Mouse (Mus musculus) left cerebral cortex, postnatal 25 days (tissue): ENCODE results near the gene Hk3. TPM values are rescaled to one million over a fixed set of nuclear protein-coding genes. Genes with fewer than 3 reads are reported as not detected.

ENCODE experiments used
- DNase-seq, 2 experiments: peaks; one replicate each; pipeline ENCODE4 v3.0.0; 2022; ENCODE audit warnings: low spot score in 2 of 2, mixed read lengths in 1 of 2
- intact Hi-C: fragments of 180-260 bp; cut with DNase I; formaldehyde crosslinking; loops from one replicate; pipeline ENCODE4 v1.15.1; 2025
- total RNA-seq, 2 experiments: library from RNA; stranded (reverse); gene quantifications; 2 replicates each; pipeline ENCODE4 v1.2.3; 2021

Gene Hk3
- 1 to 10 TPM; 1.5 TPM for total RNA-seq

- intact Hi-C loops: no loop called here
Measured at GRCm38 (mm10) chr13:55021194-55021779, at the start of gene Hk3. TSS of gene Hk3 (minus strand) at chr13:55021385.

DNA sequence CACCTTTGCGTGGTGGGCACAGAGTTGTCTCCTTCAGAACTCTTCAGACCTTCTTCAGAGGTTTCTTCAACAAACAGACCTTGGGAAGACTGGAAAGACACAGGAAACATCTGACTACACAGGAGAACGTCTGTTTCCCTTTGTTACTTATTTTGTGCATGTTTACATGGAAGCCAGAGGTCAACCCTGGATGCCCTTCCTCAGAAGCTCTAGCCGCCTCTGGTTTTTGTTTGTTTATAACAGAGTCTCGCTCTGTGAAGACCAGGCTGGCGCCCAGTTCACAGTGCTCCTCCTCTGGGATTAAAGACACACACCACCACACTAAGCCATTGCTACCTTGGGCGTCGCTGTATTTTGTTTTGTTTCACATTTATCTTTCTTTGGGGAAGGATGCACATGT is 48.5 kb upstream of the Hk3 start:
- intact Hi-C loops: loop anchor here (5.0 kb wide), 1 partner anchor 352 kb away; no protein-coding TSS in a partner anchor
- DNase-seq: no peak

More at GRCm38 (mm10) chr13:55021194-55021779, at the start of gene Hk3:
- peak in 1 of 2 experiments; percentile 24 for DNase-seq

DNA sequence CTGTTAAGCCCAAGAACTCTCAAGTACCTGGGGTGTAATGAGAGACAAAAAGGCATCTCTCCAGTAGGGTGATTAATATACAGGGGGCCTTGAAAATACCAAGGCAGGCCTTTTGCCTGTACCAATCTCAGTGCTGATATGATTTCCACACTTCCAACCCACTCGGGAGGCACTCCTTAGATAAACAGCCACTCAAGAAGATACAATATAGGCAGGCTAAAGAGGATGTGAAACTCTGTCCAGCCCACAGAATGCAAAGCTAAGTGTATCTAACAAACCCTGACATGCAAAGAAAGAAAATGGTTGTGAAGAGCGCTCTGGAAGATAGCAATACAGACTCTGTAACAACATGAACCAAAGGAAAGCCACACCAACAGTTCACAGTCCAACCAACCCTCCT is 42.1 kb upstream of the Hk3 start:
- no peak for DNase-seq
- intact Hi-C loops: no loop called here

DNA sequence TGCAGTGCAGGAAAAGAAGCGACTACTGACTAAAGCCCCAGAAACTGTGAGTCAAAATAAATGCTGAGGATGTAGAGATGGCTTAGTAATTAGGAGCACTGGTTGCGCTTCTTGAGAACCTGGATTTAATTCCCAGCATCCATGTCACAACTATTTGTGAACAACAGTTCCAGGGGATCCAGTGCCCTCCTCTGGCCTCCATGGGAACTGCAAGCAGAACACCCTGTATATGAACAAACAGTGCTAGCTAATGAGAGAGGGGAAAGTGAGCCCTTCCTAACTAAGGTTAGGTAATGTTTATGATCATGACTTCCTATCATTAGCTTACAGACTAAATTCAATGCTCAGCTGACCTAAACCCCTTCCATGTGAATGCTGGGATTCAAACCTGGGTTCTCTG is 36.9 kb upstream of the Hk3 start:
- no peak for DNase-seq

GRCm38 (mm10) chr13:55047706-55048105 is 26.5 kb upstream of the Hk3 start:
- DNase-seq: no peak
- intact Hi-C loops: no loop called here

More for the DNA sequence above, 36.9 kb upstream of the Hk3 start:
- intact Hi-C loops: no loop called here

- intact Hi-C loops: no loop called here
- no peak for DNase-seq
Measured at GRCm38 (mm10) chr13:55040016-55040415, 18.8 kb upstream of the Hk3 start.

DNA sequence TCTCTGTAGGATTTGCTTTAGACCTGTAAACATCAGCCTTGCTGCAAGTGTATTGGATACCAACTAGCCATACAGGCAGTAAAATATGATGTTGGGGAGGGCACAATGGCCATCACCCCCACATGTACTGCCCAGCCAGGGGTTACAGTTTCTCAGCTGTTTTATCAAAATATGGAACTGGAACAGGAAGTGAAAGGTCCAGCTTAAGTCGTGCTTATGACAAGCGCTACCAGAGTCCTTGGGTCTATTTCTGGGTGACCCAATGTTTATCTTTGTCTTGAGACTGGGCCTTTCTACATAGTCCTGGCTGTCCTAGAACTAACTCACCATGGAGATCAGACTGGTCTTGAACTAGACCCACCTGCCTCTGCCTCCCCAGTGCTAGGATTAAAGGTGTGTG is 3.0 kb upstream of the Hk3 start:
- no peak for DNase-seq
- intact Hi-C loops: no loop called here

- DNase-seq: no peak
- intact Hi-C loops: no loop called here
Measured at GRCm38 (mm10) chr13:55022715-55023114, 1.5 kb upstream of the Hk3 start.

DNA sequence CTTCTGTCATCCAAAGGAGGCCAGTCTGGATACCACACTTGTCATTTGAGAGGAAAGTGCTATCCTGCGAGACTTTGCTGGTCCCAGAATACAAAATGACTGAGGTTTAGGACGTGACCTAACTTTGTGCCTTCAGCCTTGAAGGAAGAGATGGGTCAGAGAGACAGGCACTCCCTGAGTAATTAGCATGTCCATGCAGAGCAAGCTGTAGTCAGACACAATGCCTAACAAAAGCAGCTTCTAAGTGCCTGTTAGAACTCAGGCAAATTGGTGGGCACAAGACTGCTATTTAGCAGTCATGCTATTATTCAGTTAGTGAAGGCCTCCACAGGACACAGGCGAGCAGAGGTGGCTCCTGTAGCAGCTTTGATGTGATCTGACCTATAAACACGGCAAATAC is 1.1 kb upstream of the Hk3 start:
- intact Hi-C loops: no loop called here
- no peak for DNase-seq

DNA sequence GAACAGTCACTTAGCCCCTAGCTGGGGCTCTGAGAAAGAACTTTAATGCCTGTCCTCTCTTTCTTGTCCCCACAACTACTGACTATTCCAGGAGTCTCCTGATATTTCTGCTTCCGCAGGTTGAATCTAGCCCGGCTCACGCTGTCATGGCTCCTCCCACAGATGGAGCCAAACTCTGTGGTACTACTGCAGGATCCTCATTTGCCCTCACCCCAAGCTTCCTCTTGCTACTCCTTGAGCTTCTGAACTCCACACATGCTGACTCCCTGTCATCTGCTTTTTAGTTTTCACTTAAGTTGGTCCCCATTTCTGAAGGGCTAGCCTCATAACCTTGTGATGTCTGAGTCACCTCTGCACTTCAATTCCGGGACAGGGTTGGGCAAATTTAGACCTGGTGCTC is 1.1 kb downstream of the Hk3 start:
- no peak for DNase-seq
- intact Hi-C loops: no loop called here

GRCm38 (mm10) chr13:55019181-55019580 is 2.0 kb downstream of the Hk3 start:
- intact Hi-C loops: no loop called here
- DNase-seq: no peak

- DNase-seq: no peak
- intact Hi-C loops: no loop called here
Measured at GRCm38 (mm10) chr13:55018700-55019099, 2.5 kb downstream of the Hk3 start.

GRCm38 (mm10) chr13:55017898-55018599 is 3.1 kb downstream of the Hk3 start:
- intact Hi-C loops: no loop called here
- no peak for DNase-seq

- DNase-seq: no peak
Measured at GRCm38 (mm10) chr13:55017154-55017897, 3.9 kb downstream of the Hk3 start.

GRCm38 (mm10) chr13:55014451-55014850 is 6.7 kb downstream of the Hk3 start:
- DNase-seq: no peak
- intact Hi-C loops: no loop called here

More at GRCm38 (mm10) chr13:55017154-55017897, 3.9 kb downstream of the Hk3 start:
- intact Hi-C loops: no loop called here

GRCm38 (mm10) chr13:55013702-55014344 is 7.4 kb downstream of the Hk3 start:
- intact Hi-C loops: no loop called here
- no peak for DNase-seq

DNA sequence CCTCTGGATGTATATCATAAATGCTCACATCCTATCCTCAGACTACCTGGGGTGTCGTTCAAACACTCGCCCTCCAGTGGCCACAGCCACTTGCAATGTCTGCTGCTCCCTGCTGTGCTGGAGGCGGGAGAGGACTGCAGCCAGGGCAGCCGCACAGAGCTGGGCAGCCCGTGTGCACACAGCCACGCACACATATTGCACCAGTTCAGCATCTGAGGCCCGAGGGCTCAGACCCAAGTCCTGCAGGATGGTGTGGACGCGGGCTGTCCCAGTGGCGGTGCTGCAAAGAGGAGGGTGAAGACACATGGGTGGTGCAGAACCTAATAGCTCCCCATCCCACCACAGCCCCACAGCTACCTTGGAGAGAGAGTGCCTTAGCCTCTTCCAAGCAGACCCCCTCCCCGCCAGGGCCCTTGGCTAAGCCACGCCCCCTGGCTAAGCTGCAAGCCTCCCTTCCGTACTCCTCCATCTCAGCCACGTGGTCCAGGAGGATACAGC is 9.2 kb downstream of the Hk3 start:
- intact Hi-C loops: no loop called here
- no peak for DNase-seq

GRCm38 (mm10) chr13:55011103-55011502 is 10.1 kb downstream of the Hk3 start:
- no peak for DNase-seq
- intact Hi-C loops: no loop called here

- no peak for DNase-seq
- intact Hi-C loops: no loop called here
Measured at GRCm38 (mm10) chr13:55008589-55008988, 12.6 kb downstream of the Hk3 start.

GRCm38 (mm10) chr13:55006415-55006742 is 14.8 kb downstream of the Hk3 start:
- DNase-seq: no peak
- intact Hi-C loops: no loop called here
